Mouse (Mus musculus) forebrain, embryonic 12.5 days (tissue): Measurements from ENCODE around the gene Smim5. TPM values are rescaled to one million over a fixed set of nuclear protein-coding genes. Genes with fewer than 3 reads are reported as not detected.
A peak's percentile ranks its signal among the peaks of the same experiment; 100 is the strongest.

Experiments used
- ATAC-seq: fragments of 200-750 bp; cut with Nextera tagmentation; 2 replicates; pipeline ENCODE4 v1.8.0; 2017; ENCODE audit warnings: moderate TSS enrichment; ENCODE audit not compliant: low FRiP score
- H3K27ac ChIP-seq: fragments of 300-500 bp; sonication (generic); 2 replicates; pipeline ENCODE4 v1.5.1; 2016; ENCODE audit warnings: mild to moderate bottlenecking
- H3K27me3 ChIP-seq: fragments of 300-500 bp; sonication (generic); 2 replicates; pipeline ENCODE4 v1.6.1; 2016; ENCODE audit warnings: mild to moderate bottlenecking
- H3K36me3 ChIP-seq: fragments of 300-500 bp; sonication (generic); replicated peaks from 2 replicates; pipeline ENCODE4 v1.6.1; 2016; ENCODE audit warnings: mild to moderate bottlenecking
- H3K4me1 ChIP-seq: fragments of 300-500 bp; sonication (generic); 2 replicates; pipeline ENCODE4 v1.6.1; 2016
- H3K4me2 ChIP-seq: fragments of 300-500 bp; sonication (generic); 2 replicates; pipeline ENCODE4 v1.6.1; 2016; ENCODE audit warnings: mild to moderate bottlenecking, moderate library complexity
- H3K4me3 ChIP-seq: fragments of 300-500 bp; sonication (generic); replicated peaks from 2 replicates; pipeline ENCODE4 v1.5.1; 2016; ENCODE audit warnings: mild to moderate bottlenecking
- H3K9ac ChIP-seq: fragments of 300-500 bp; sonication (generic); 2 replicates; pipeline ENCODE4 v1.6.1; 2016; ENCODE audit warnings: mild to moderate bottlenecking
- H3K9me3 ChIP-seq: fragments of 300-500 bp; sonication (generic); 2 replicates; pipeline ENCODE4 v1.6.1; 2016
- WGBS: fragments of 180-500 bp; shearing (Covaris S2); methylation state at CpG from one replicate; pipeline ENCODE4 v1.1.7; 2016; 5-methylcytosine and 5-hydroxymethylcytosine counted together
- polyA plus RNA-seq: library from polyadenylated mRNA; unstranded; fragments of >200 nt; fragmentation: Nextera tagmentation; extraction: Ambion mirVana; gene quantifications from 2 replicates; pipeline ENCODE4 v1.2.1, GENCODE M21; 2016

Smim5 gene
- polyA plus RNA-seq, 1 experiment from 2014 or later = 1.3 TPM

GRCm38 (mm10) chr11:115900561-115901337 is 983 bp downstream of the Smim5 start:
- Histone ChIP-seq H3K4me2 (no peak overlapping the region), H3K9me3 (no peaks in the 10 kb centered on the region), H3K27me3 (no peaks in the 10 kb centered on the region), H3K9ac (0 out of 2 replicates have a peak overlapping the region, but pooled peaks have one; percentile 25), H3K27ac (0 out of 2 replicates have a peak overlapping the region, but pooled peaks have one; percentile 9), H3K4me3 (no peak overlapping the region), H3K4me1 (peaks cover 13% of the 10 kb centered on the region), H3K36me3 (peaks cover 16% of the 10 kb centered on the region)
- 77% methylated on average over 8 of the region's 8 CpGs for WGBS
- no peak for ATAC-seq

GRCm38 (mm10) chr11:115901338-115902161 is 1.8 kb downstream of the Smim5 start:
- ATAC-seq = no peak
- Histone ChIP-seq H3K4me1 (peaks cover 13% of the 10 kb centered on the region), H3K4me2 (no peak overlapping the region), H3K36me3 (peaks cover 9% of the 10 kb centered on the region), H3K9ac (no peak overlapping the region), H3K27me3 (no peaks in the 10 kb centered on the region), H3K9me3 (no peaks in the 10 kb centered on the region), H3K4me3 (no peak overlapping the region), H3K27ac (no peak overlapping the region)
- WGBS = 89% methylated on average over 9 of the region's 9 CpGs

DNA sequence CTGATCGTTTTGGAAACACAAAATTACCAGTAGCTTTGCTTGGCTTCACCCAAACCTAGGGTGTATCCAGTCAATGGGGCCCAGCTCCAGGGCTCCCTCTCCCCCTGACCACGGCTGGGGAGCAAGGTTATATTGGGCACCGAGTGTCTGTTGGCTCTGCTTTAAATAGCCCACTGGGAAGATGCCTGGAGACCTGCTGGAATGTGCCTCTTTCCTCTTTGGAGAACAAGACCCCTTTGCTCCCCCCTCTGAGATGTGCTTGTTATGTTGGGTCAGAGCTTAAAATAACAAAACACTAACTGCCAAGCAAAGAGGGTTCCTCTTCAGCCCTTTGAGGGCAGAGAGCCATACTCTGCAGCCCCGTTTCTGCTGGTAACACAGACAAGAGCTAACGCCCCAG is 2.4 kb downstream of the Smim5 start:
- Histone ChIP-seq H3K27me3 (no peaks in the 10 kb centered on the region), H3K4me3 (no peak overlapping the region), H3K36me3 (peaks cover 4% of the 10 kb centered on the region; the same call in 1 of the 2 replicates), H3K27ac (no peak overlapping the region), H3K4me1 (peaks cover 13% of the 10 kb centered on the region), H3K9ac (no peak overlapping the region), H3K4me2 (no peak overlapping the region), H3K9me3 (no peaks in the 10 kb centered on the region)
- no peak for ATAC-seq
- WGBS = 91% methylated on average over 5 of the region's 5 CpGs

DNA sequence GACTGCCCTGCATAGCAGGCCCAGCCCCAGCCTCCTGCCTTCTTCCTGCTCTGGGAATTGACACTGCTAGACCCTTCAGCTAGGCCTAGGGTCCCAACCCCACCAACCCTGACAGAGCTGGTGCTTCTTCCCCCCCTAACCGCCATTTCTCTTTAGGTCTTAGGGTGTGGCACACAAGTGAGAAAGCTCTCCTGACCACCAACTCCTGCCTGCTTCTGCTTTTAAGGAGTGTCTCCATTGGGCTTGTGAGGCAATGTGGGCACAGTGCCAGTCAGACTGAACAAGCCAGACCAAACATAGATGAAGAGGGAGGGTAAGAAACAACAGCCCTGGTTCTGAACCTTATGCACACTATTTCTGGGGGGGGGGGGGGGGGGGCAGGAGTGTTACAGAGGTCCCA is 3.1 kb downstream of the Smim5 start:
- no peaks in the 10 kb centered on the region for H3K9me3 ChIP-seq
- H3K4me3 ChIP-seq = no peak overlapping the region
- WGBS = 94% methylated on average over 1 of the region's 1 CpGs
- H3K4me1 ChIP-seq = peaks cover 13% of the 10 kb centered on the region
- H3K9ac ChIP-seq = no peak overlapping the region
- H3K36me3 ChIP-seq = peaks cover 4% of the 10 kb centered on the region; the same call in 1 of the 2 replicates
- H3K4me2 ChIP-seq = no peak overlapping the region
- ATAC-seq = no peak
- no peaks in the 10 kb centered on the region for H3K27me3 ChIP-seq
- H3K27ac ChIP-seq = no peak overlapping the region

DNA sequence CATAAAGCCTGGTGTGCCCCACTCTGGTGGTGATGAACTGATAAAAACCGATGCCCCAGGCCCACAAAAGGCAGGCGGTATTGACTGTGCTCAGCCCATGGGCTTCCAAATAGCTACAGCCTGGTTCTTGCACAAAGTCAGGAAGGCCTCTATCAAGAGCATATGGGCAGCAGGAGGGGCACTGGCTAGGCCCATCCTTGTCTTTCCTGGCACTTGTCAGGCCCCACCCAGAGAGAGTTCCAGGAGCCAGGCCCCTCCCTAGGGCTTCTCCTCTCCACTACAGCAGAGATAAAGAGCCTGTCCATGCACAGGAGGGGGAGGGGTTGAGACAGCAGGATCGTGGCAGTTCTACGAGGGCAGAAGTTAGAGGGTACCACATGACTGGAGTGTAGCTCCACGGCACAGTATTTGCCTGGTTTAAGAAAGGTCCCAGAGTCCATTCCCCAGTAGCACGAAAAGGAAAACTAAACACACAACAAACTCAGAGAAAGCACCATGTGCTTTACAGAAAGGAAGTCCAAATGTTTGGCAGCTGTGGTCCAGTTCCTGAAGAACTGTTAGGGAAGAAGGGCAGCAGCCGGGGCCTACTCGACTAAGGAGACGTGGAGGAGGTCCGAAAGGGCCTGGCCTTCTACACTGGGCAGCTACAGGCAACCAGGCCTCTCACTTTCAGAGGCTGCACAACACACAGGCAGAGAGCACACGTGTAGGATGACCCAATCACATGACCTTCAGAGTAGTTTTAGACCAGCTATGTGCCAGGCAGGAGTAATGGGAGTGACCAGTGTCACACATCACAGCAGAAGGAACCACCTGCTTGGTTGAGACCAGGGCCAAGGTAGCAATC is 3.8 kb downstream of the Smim5 start:
- H3K9ac ChIP-seq = no peak overlapping the region
- H3K36me3 ChIP-seq = peaks cover 4% of the 10 kb centered on the region; the same call in 1 of the 2 replicates
- no peak for ATAC-seq
- H3K27ac ChIP-seq = no peak overlapping the region
- H3K4me3 ChIP-seq = no peak overlapping the region
- peaks cover 13% of the 10 kb centered on the region for H3K4me1 ChIP-seq
- no peaks in the 10 kb centered on the region for H3K9me3 ChIP-seq
- 85% methylated on average over 11 of the region's 11 CpGs for WGBS
- no peak overlapping the region for H3K4me2 ChIP-seq
- H3K27me3 ChIP-seq = no peaks in the 10 kb centered on the region

DNA sequence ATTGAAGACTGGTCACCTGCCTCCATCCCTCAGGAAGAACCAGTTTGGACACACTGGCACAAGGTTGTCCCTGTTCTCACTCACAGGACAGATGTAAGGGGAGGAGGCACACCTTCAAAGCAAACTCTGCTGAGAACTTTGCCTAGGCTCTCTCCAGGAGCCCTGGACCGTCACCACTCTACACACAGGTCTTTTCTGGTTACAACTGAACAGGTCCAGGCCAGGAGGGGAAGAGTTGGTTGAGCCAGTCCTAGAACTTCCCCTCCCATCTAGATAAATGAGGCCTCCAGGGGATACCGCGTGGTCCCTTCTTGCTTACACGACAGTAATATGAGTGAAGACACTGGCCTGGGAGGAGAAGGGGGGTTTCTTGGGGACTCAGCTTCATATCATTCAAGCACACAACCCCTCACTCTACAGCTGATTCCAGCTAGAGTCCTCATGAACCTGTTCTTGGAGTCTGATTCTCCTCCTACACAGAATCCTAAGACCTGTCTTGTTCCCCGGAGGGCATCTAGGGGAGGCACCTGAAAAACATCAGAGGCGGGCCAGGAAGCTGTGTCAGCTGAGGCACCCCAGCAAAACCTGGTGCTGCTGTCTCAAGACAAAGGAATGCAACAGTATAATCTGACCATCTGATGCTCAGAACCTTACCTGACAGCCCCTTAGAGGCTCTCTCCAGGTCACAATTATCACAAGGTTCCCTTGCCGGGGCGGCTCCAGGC is 4.6 kb downstream of the Smim5 start:
- no peaks in the 10 kb centered on the region for H3K27me3 ChIP-seq
- no peaks in the 10 kb centered on the region for H3K9me3 ChIP-seq
- peaks cover 4% of the 10 kb centered on the region; the same call in 1 of the 2 replicates for H3K36me3 ChIP-seq
- 83% methylated on average over 8 of the region's 8 CpGs for WGBS
- H3K4me2 ChIP-seq = no peak overlapping the region
- ATAC-seq = no peak
- H3K27ac ChIP-seq = no peak overlapping the region
- H3K4me3 ChIP-seq = no peak overlapping the region
- peaks cover 13% of the 10 kb centered on the region for H3K4me1 ChIP-seq
- H3K9ac ChIP-seq = no peak overlapping the region

GRCm38 (mm10) chr11:115904956-115905790 is 5.4 kb downstream of the Smim5 start:
- H3K9ac ChIP-seq = no peak overlapping the region
- no peaks in the 10 kb centered on the region for H3K9me3 ChIP-seq
- H3K27me3 ChIP-seq = no peaks in the 10 kb centered on the region
- H3K36me3 ChIP-seq = peaks cover 8% of the 10 kb centered on the region; the same call in 1 of the 2 replicates
- no peak overlapping the region for H3K4me3 ChIP-seq
- 58% methylated on average over 16 of the region's 16 CpGs for WGBS
- H3K4me1 ChIP-seq = peaks cover 6% of the 10 kb centered on the region
- no peak for ATAC-seq
- no peak overlapping the region for H3K27ac ChIP-seq
- H3K4me2 ChIP-seq = no peak overlapping the region

GRCm38 (mm10) chr11:115906116-115906515 is 6.3 kb downstream of the Smim5 start:
- WGBS = 82% methylated on average over 3 of the region's 3 CpGs
- no peaks in the 10 kb centered on the region for H3K4me1 ChIP-seq
- peaks cover 10% of the 10 kb centered on the region; the same call in 1 of the 2 replicates for H3K36me3 ChIP-seq
- H3K4me3 ChIP-seq = no peak overlapping the region
- no peak overlapping the region for H3K9ac ChIP-seq
- H3K4me2 ChIP-seq = no peak overlapping the region
- H3K27me3 ChIP-seq = no peaks in the 10 kb centered on the region
- no peak overlapping the region for H3K27ac ChIP-seq
- ATAC-seq = no peak
- H3K9me3 ChIP-seq = no peaks in the 10 kb centered on the region

DNA sequence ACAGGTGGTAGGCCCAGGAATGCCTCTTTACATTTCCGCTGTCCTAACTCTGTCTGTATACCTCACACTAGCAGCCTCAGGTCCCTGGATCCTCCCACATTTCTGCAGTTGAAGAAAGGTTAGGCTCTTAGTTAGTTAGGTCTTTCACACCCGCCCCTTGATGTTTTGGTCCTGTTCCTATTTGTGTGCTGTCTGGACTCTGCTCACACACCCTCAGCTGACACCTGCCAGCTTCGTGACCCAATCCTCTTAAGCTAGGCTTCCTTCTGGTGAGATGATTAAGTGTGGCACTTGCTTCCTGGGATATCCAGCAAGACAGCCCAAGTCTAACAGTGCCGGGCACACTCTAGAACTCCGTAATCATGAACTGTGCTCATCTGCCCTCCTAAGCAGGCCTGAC is 6.8 kb downstream of the Smim5 start:
- no peak overlapping the region for H3K4me2 ChIP-seq
- 91% methylated on average over 5 of the region's 5 CpGs for WGBS
- no peak for ATAC-seq
- no peaks in the 10 kb centered on the region for H3K9me3 ChIP-seq
- H3K4me3 ChIP-seq = no peak overlapping the region
- no peaks in the 10 kb centered on the region for H3K4me1 ChIP-seq
- H3K36me3 ChIP-seq = peaks cover 10% of the 10 kb centered on the region; the same call in 1 of the 2 replicates
- H3K27ac ChIP-seq = no peak overlapping the region
- no peaks in the 10 kb centered on the region for H3K27me3 ChIP-seq
- no peak overlapping the region for H3K9ac ChIP-seq

DNA sequence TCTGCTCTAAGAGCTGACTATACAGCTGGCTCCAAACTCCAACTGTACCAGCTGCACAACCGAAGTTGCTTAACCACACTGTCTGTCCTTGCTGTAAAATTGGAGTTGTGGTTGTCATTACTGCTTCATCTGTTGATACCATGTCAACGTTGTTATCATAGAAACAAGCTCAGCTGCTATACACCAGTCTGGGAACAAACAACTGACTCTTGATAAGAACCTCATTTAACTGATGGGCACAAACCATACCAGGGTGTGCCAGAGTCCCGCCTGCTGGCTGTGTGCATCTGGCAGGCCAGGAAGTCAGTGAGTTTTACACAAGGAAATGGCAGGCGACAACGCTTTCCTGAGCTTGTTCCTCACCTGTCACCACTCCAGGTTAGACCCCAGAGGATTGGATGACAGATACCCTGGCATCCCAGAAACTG is 11.4 kb downstream of the Smim5 start:
- Histone ChIP-seq H3K27me3 (no peaks in the 10 kb centered on the region), H3K27ac (no peak overlapping the region), H3K9ac (no peak overlapping the region), H3K9me3 (no peaks in the 10 kb centered on the region), H3K4me2 (no peak overlapping the region), H3K36me3 (peaks cover 35% of the 10 kb centered on the region), H3K4me1 (no peaks in the 10 kb centered on the region), H3K4me3 (no peak overlapping the region)
- ATAC-seq = no peak
- WGBS = 97% methylated on average over 5 of the region's 5 CpGs
